Mouse (Mus musculus): ENCODE results near the gene Fnbp1l. TPM values are rescaled to one million over a fixed set of nuclear protein-coding genes. Genes with fewer than 3 reads are reported as not detected.

Fnbp1l gene
- total and polyA plus RNA-seq, 3 experiments = 0.11 TPM; not detected in 2

GRCm38 (mm10) chr3:122566112-122566511, 53.4 kb downstream of the Fnbp1l start:
- DNase-seq (ENCODE audit: low spot score) = no peak
- no peaks in the 10 kb centered on the region for H3K36me3 ChIP-seq (replicated peaks)
- H3K4me3 ChIP-seq (ENCODE audit: low read depth, low read length) = no peak overlapping the region
- TF ChIP-seq GATA2 (IDR thresholded peaks at IDR 0.05; ENCODE audit: borderline replicate concordance, low read depth, low read length) (no peak), CTCF (IDR thresholded peaks at IDR 0.05; ENCODE audit: low read depth, low read length) (no peak), POLR2AphosphoS5 (IDR thresholded peaks at IDR 0.05; ENCODE audit: insufficient replicate concordance, low read depth, low read length) (no peak), TAL1 (conservative IDR thresholded peaks at IDR 0.05; ENCODE audit: low read depth, low read length) (no peak), GATA1 (IDR thresholded peaks at IDR 0.05; ENCODE audit: borderline replicate concordance, low read length) (no peak)
- no peaks in the 10 kb centered on the region for H3K4me1 ChIP-seq (ENCODE audit: insufficient read depth, low read depth, low read length)
- no peak for ATAC-seq (ENCODE audit: extremely low read depth, insufficient number of reproducible peaks, low FRiP score, poor library complexity, severe bottlenecking)
- H3K27me3 ChIP-seq (ENCODE audit: insufficient read depth, low read length) = no peaks in the 10 kb centered on the region
- H3K9me3 ChIP-seq (replicated peaks) = no peaks in the 10 kb centered on the region

GRCm38 (mm10) chr3:122565285-122565684, 54.2 kb downstream of the Fnbp1l start:
- no peaks in the 10 kb centered on the region for H3K36me3 ChIP-seq (replicated peaks)
- no peaks in the 10 kb centered on the region for H3K4me1 ChIP-seq (ENCODE audit: insufficient read depth, low read depth, low read length)
- DNase-seq (ENCODE audit: low spot score) (no peak), ATAC-seq (ENCODE audit: extremely low read depth, insufficient number of reproducible peaks, low FRiP score, poor library complexity, severe bottlenecking) (no peak)
- H3K27me3 ChIP-seq (ENCODE audit: insufficient read depth, low read length) = no peaks in the 10 kb centered on the region
- no peak overlapping the region for H3K4me3 ChIP-seq (ENCODE audit: low read depth, low read length)
- H3K9me3 ChIP-seq (replicated peaks) = no peaks in the 10 kb centered on the region
- TF ChIP-seq CTCF (IDR thresholded peaks at IDR 0.05; ENCODE audit: low read depth, low read length) = no peak
- no peak for TF ChIP-seq GATA2 (IDR thresholded peaks at IDR 0.05; ENCODE audit: borderline replicate concordance, low read depth, low read length)
- TF ChIP-seq TAL1 (conservative IDR thresholded peaks at IDR 0.05; ENCODE audit: low read depth, low read length) = no peak
- no peak for TF ChIP-seq POLR2AphosphoS5 (IDR thresholded peaks at IDR 0.05; ENCODE audit: insufficient replicate concordance, low read depth, low read length)
- no peak for TF ChIP-seq GATA1 (IDR thresholded peaks at IDR 0.05; ENCODE audit: borderline replicate concordance, low read length)

- DNase-seq (ENCODE audit: low spot score) = no peak
- H3K36me3 ChIP-seq (replicated peaks) = no peaks in the 10 kb centered on the region
- no peak for ATAC-seq (ENCODE audit: extremely low read depth, insufficient number of reproducible peaks, low FRiP score, poor library complexity, severe bottlenecking)
- TF ChIP-seq CTCF (IDR thresholded peaks at IDR 0.05; ENCODE audit: low read depth, low read length) (no peak), POLR2AphosphoS5 (IDR thresholded peaks at IDR 0.05; ENCODE audit: insufficient replicate concordance, low read depth, low read length) (no peak), GATA1 (IDR thresholded peaks at IDR 0.05; ENCODE audit: borderline replicate concordance, low read length) (no peak), GATA2 (IDR thresholded peaks at IDR 0.05; ENCODE audit: borderline replicate concordance, low read depth, low read length) (no peak), TAL1 (conservative IDR thresholded peaks at IDR 0.05; ENCODE audit: low read depth, low read length) (no peak)
- no peak overlapping the region for H3K4me3 ChIP-seq (ENCODE audit: low read depth, low read length)
- H3K27me3 ChIP-seq (ENCODE audit: insufficient read depth, low read length) = no peaks in the 10 kb centered on the region
- no peaks in the 10 kb centered on the region for H3K9me3 ChIP-seq (replicated peaks)
- no peaks in the 10 kb centered on the region for H3K4me1 ChIP-seq (ENCODE audit: insufficient read depth, low read depth, low read length)
Observed at GRCm38 (mm10) chr3:122557766-122558165, 61.7 kb downstream of the Fnbp1l start.

GRCm38 (mm10) chr3:122551174-122551573, 68.3 kb downstream of the Fnbp1l start:
- TF ChIP-seq POLR2AphosphoS5 (IDR thresholded peaks at IDR 0.05; ENCODE audit: insufficient replicate concordance, low read depth, low read length) = no peak
- no peak for TF ChIP-seq GATA1 (IDR thresholded peaks at IDR 0.05; ENCODE audit: borderline replicate concordance, low read length)
- TF ChIP-seq TAL1 (conservative IDR thresholded peaks at IDR 0.05; ENCODE audit: low read depth, low read length) = no peak
- TF ChIP-seq GATA2 (IDR thresholded peaks at IDR 0.05; ENCODE audit: borderline replicate concordance, low read depth, low read length) = no peak
- no peak for TF ChIP-seq CTCF (IDR thresholded peaks at IDR 0.05; ENCODE audit: low read depth, low read length)
- DNase-seq (ENCODE audit: low spot score) = no peak
- Histone ChIP-seq H3K4me1 (ENCODE audit: insufficient read depth, low read depth, low read length) (no peaks in the 10 kb centered on the region), H3K36me3 (replicated peaks) (no peaks in the 10 kb centered on the region), H3K27me3 (ENCODE audit: insufficient read depth, low read length) (peaks cover 2% of the 10 kb centered on the region; the same call in 1 of the 2 replicates), H3K4me3 (ENCODE audit: low read depth, low read length) (no peak overlapping the region), H3K9me3 (replicated peaks) (no peaks in the 10 kb centered on the region)
- ATAC-seq (ENCODE audit: extremely low read depth, insufficient number of reproducible peaks, low FRiP score, poor library complexity, severe bottlenecking) = no peak

- Histone ChIP-seq H3K9me3 (replicated peaks) (no peaks in the 10 kb centered on the region), H3K4me3 (ENCODE audit: low read depth, low read length) (no peak overlapping the region), H3K4me1 (ENCODE audit: insufficient read depth, low read depth, low read length) (no peaks in the 10 kb centered on the region), H3K36me3 (replicated peaks) (no peaks in the 10 kb centered on the region), H3K27me3 (ENCODE audit: insufficient read depth, low read length) (peaks cover 2% of the 10 kb centered on the region; the same call in 1 of the 2 replicates)
- no peak; the same call in 1 of the 2 replicates for ATAC-seq (ENCODE audit: extremely low read depth, insufficient number of reproducible peaks, low FRiP score, poor library complexity, severe bottlenecking)
- no peak for DNase-seq (ENCODE audit: low spot score)
- TF ChIP-seq GATA1 (IDR thresholded peaks at IDR 0.05; ENCODE audit: borderline replicate concordance, low read length) = no peak
- TF ChIP-seq TAL1 (conservative IDR thresholded peaks at IDR 0.05; ENCODE audit: low read depth, low read length) = no peak
- no peak for TF ChIP-seq GATA2 (IDR thresholded peaks at IDR 0.05; ENCODE audit: borderline replicate concordance, low read depth, low read length)
- TF ChIP-seq POLR2AphosphoS5 (IDR thresholded peaks at IDR 0.05; ENCODE audit: insufficient replicate concordance, low read depth, low read length) = no peak
- TF ChIP-seq CTCF (IDR thresholded peaks at IDR 0.05; ENCODE audit: low read depth, low read length) = no peak
Observed at GRCm38 (mm10) chr3:122547469-122547868, 72.0 kb downstream of the Fnbp1l start.

GRCm38 (mm10) chr3:122545346-122545745, 74.2 kb downstream of the Fnbp1l start:
- Histone ChIP-seq H3K9me3 (replicated peaks) (no peaks in the 10 kb centered on the region), H3K4me3 (ENCODE audit: low read depth, low read length) (no peak overlapping the region), H3K36me3 (replicated peaks) (no peaks in the 10 kb centered on the region), H3K4me1 (ENCODE audit: insufficient read depth, low read depth, low read length) (no peaks in the 10 kb centered on the region), H3K27me3 (ENCODE audit: insufficient read depth, low read length) (peaks cover 2% of the 10 kb centered on the region; the same call in 1 of the 2 replicates)
- DNase-seq (ENCODE audit: low spot score) (no peak), ATAC-seq (ENCODE audit: extremely low read depth, insufficient number of reproducible peaks, low FRiP score, poor library complexity, severe bottlenecking) (no peak)
- no peak for TF ChIP-seq CTCF (IDR thresholded peaks at IDR 0.05; ENCODE audit: low read depth, low read length)
- TF ChIP-seq GATA2 (IDR thresholded peaks at IDR 0.05; ENCODE audit: borderline replicate concordance, low read depth, low read length) = no peak
- TF ChIP-seq GATA1 (IDR thresholded peaks at IDR 0.05; ENCODE audit: borderline replicate concordance, low read length) = no peak
- no peak for TF ChIP-seq POLR2AphosphoS5 (IDR thresholded peaks at IDR 0.05; ENCODE audit: insufficient replicate concordance, low read depth, low read length)
- TF ChIP-seq TAL1 (conservative IDR thresholded peaks at IDR 0.05; ENCODE audit: low read depth, low read length) = no peak

Measured in G1E (cell line).